Mouse (Mus musculus) liver, embryonic 14.5 days (tissue): Measurements from ENCODE around the gene Scn4a.

ENCODE experiments used
- CTCF ChIP-seq: IDR thresholded peaks from 2 replicates; pipeline ENCODE4 v1.5.1; 2016; ENCODE audit warnings: antibody characterized with exemption, low read depth, control low read depth
- EP300 ChIP-seq: IDR thresholded peaks from 2 replicates; pipeline ENCODE4 v1.6.1; 2016; ENCODE audit warnings: antibody characterized with exemption, low read depth

DNA sequence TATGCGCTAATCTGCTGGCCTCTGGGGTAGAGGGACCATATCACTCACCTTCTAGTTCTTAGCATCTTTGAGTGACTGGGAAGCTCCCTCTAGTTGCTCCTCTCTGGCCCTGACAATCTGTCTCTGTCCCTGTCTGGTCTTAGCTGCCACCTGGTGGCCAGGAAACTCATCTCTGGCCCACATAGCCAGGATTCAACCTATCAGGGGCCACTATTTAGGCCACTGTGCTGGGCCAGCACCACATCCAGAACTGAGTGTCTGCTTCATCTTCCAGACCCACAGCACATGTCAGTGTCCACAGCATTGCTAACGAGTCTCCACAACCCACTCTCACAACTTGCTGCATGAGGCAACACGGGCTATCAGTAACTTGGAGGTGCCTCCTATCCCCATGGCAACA is 44.6 kb upstream of the Scn4a start:
- TF ChIP-seq CTCF (peak; percentile 66), EP300 (no peak)
